Mouse (Mus musculus): Measurements from ENCODE around the gene Tekt5. TPM values are rescaled to one million over a fixed set of nuclear protein-coding genes. Genes with fewer than 3 reads are reported as not detected.

Tekt5 gene
- polyA plus RNA-seq, 1 experiment, result not detected

DNA sequence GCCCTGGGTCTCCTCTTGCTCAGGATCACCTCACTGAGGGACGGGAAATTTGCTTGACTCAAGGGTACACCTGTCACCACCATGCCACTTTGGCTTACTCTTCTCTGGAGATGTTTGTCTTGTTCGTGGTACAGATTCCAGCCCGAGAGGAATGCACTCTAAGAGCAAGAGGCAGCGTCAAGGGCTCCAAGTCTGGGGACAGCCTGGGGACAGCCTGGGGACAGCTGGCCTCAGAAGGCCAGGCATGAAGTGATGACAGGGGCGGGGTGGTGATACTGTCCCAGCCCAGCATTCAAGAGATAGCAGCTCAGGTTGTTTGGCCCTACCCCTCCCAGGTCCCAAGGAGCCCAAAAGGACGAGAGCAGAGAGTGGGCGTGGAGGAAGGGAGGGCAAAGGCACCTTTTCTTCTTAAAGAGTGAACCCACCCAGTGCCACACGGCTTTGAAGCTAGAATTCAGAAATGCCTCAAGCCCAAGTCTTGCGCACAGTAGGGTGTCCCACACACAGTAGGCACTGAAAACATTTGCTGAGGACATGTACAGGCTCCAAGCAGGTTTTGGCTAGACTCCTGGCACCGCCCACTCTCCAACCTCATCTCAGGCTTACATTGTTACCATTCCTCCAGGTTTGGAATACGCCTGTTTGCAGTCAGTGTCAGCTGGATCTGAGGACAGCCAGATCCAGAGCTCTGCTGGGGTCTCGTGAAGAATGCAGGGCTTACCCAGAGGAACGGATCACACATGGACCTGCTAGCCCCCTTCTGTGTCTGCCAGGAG, 57.7 kb downstream of the Tekt5 start:
- Histone ChIP-seq H3K27ac (ENCODE audit: control insufficient read depth, insufficient read depth, low read depth, low read length, poor library complexity) (no peak overlapping the region), H3K4me1 (ENCODE audit: control insufficient read depth, insufficient read depth, low read length) (no peaks in the 10 kb centered on the region), H3K4me3 (replicated peaks; ENCODE audit: control insufficient read depth, low read depth, low read length) (no peak overlapping the region)
- TF ChIP-seq POLR2A (IDR thresholded peaks at IDR 0.05; ENCODE audit: borderline replicate concordance, control insufficient read depth, low read depth, low read length) (no peak), CTCF (IDR thresholded peaks at IDR 0.05; ENCODE audit: control insufficient read depth, insufficient read depth, low read length) (no peak)
- WGBS, result 84% methylated on average over 13 of the region's 13 CpGs

DNA sequence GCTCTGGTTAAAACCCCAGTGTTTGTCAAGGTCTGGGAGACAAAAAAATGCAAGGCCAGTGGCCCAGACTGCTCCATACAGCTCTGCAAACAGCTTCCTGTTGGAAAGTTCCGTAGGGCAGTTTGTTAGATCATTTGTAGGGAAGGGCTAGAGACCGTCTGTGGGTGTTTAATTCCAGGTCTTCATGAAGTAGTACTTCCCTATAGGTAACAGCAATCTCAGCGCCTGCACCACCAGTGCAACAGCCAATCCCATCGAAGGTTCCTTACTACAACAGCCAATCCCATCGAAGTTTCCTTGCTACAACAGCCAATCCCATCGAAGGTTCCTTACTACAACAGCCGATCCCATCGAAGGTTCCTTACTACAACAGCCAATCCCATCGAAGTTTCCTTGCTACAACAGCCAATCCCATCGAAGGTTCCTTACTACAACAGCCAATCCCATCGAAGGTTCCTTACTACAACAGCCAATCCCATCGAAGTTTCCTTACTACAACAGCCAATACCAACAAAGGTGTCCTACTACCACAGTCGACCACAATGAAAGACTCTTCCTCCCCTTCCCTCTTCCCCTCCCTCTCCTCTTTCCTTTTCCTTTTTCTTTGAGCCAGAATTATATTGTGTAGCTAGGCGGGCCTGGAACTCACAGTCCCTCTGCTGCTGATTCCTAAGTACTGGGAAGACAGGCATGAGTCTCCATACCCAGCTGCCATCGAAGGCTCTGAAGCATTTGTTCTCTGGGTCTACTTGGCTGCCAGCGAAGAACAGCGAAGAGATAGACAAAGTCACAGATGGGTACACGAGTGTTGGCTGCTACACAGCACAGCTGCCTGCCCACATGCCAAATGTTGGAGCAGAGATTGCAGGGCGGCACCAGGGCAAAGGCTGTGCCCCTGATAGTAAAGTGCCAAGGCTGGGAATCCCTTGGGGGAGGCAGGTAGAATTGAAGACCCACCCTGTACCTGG, 58.6 kb downstream of the Tekt5 start:
- WGBS, result 81% methylated on average over 19 of the region's 19 CpGs

DNA sequence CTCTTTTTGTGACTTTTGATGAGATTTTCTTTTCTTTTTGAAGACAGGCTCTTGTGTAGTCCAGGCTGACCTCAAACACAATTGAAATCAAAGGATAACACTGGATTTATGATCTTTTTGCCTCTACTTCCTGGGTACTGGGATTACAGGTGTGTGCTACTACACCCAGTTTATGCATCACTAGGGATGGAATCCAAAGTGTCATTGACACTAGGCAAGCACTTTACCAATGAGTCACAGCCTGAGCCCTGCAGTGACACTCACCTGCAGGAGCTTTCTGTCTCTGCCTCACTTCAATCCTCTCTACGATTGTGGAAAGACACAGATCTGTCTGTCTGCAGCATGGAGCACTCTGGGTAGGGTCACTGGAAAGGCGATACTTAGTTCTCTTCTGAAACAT, 59.3 kb downstream of the Tekt5 start:
- 75% methylated on average over 2 of the region's 2 CpGs for WGBS
- no peak overlapping the region for H3K27ac ChIP-seq (ENCODE audit: control insufficient read depth, insufficient read depth, low read depth, low read length, poor library complexity)
- no peak overlapping the region for H3K4me3 ChIP-seq (replicated peaks; ENCODE audit: control insufficient read depth, low read depth, low read length)
- TF ChIP-seq POLR2A (IDR thresholded peaks at IDR 0.05; ENCODE audit: borderline replicate concordance, control insufficient read depth, low read depth, low read length) (no peak), CTCF (IDR thresholded peaks at IDR 0.05; ENCODE audit: control insufficient read depth, insufficient read depth, low read length) (no peak)
- no peaks in the 10 kb centered on the region for H3K4me1 ChIP-seq (ENCODE audit: control insufficient read depth, insufficient read depth, low read length)

More for the DNA sequence above, 58.6 kb downstream of the Tekt5 start:
- H3K4me3 ChIP-seq (replicated peaks; ENCODE audit: control insufficient read depth, low read depth, low read length), result no peak overlapping the region
- no peaks in the 10 kb centered on the region for H3K4me1 ChIP-seq (ENCODE audit: control insufficient read depth, insufficient read depth, low read length)
- no peak overlapping the region for H3K27ac ChIP-seq (ENCODE audit: control insufficient read depth, insufficient read depth, low read depth, low read length, poor library complexity)
- TF ChIP-seq POLR2A (IDR thresholded peaks at IDR 0.05; ENCODE audit: borderline replicate concordance, control insufficient read depth, low read depth, low read length), result no peak
- no peak for TF ChIP-seq CTCF (IDR thresholded peaks at IDR 0.05; ENCODE audit: control insufficient read depth, insufficient read depth, low read length)

DNA sequence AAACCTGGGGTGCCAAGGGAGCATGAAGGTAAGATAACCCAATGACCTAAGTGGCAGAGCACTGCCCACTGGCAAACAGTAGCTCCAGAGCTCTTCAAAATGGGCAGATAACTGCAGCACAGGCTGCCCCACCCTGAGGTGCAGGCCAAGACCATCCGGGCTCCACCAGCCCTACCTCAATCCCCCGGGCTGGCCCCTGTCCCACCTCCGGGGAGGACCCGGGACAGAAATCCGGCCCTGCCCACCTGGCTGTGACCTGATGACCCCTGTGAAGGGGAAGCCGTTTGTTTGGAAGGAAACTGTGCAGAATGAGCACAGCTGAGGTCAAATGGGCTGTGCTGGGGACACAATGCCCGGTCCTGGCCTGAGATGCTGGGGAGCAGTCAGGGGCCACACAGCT, 62.6 kb downstream of the Tekt5 start:
- Histone ChIP-seq H3K27ac (ENCODE audit: control insufficient read depth, insufficient read depth, low read depth, low read length, poor library complexity) (no peak overlapping the region), H3K4me3 (replicated peaks; ENCODE audit: control insufficient read depth, low read depth, low read length) (no peak overlapping the region), H3K4me1 (ENCODE audit: control insufficient read depth, insufficient read depth, low read length) (no peaks in the 10 kb centered on the region)
- TF ChIP-seq POLR2A (IDR thresholded peaks at IDR 0.05; ENCODE audit: borderline replicate concordance, control insufficient read depth, low read depth, low read length), result no peak
- WGBS, result 53% methylated on average over 7 of the region's 7 CpGs

DNA sequence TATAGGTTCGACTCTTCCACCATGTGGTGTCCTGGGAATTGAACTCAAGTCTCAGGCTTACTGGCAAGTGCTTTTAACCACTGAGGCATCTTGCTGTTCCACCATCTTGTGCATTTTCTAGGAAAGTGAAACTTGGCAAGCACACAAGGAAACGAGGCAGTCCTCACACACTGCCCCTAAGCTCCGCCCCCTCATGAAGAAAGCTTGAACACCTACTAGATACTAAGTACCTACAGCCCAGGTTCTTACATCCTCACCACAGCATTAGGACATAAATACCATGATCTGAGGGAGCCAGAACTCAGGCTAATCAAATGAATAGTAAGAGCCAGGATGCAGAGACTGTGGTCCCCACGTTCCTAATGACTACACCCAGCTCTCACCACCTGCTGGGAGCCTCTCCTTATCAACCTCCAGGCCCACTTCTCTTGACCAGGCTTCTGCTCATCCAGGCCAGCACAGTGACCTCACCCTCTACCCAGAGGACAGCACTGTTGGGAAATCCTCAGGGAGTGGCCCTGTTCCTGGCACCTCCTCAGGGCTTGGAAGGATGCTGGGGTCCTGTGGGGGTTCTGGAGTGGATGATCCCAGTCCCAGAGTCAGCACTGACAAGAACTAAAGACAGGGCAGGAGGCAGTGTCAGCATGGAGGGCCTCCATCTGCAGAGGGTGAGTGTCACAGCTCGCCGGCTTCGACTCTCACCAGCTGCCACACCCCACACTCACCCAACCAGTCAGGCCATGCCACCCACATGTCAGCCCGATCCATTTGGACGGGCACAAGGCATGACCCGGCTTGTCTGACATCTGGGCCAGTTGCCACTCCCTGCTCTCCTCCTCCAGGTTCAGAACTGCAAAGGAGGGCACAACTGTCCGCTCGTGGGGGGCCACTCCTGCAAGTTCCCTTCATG, 64.4 kb downstream of the Tekt5 start:
- Histone ChIP-seq H3K4me3 (replicated peaks; ENCODE audit: control insufficient read depth, low read depth, low read length) (no peak overlapping the region), H3K4me1 (ENCODE audit: control insufficient read depth, insufficient read depth, low read length) (no peaks in the 10 kb centered on the region), H3K27ac (ENCODE audit: control insufficient read depth, insufficient read depth, low read depth, low read length, poor library complexity) (no peak overlapping the region)
- 63% methylated on average over 12 of the region's 12 CpGs for WGBS
- TF ChIP-seq CTCF (IDR thresholded peaks at IDR 0.05; ENCODE audit: control insufficient read depth, insufficient read depth, low read length) (no peak), POLR2A (IDR thresholded peaks at IDR 0.05; ENCODE audit: borderline replicate concordance, control insufficient read depth, low read depth, low read length) (no peak)

DNA sequence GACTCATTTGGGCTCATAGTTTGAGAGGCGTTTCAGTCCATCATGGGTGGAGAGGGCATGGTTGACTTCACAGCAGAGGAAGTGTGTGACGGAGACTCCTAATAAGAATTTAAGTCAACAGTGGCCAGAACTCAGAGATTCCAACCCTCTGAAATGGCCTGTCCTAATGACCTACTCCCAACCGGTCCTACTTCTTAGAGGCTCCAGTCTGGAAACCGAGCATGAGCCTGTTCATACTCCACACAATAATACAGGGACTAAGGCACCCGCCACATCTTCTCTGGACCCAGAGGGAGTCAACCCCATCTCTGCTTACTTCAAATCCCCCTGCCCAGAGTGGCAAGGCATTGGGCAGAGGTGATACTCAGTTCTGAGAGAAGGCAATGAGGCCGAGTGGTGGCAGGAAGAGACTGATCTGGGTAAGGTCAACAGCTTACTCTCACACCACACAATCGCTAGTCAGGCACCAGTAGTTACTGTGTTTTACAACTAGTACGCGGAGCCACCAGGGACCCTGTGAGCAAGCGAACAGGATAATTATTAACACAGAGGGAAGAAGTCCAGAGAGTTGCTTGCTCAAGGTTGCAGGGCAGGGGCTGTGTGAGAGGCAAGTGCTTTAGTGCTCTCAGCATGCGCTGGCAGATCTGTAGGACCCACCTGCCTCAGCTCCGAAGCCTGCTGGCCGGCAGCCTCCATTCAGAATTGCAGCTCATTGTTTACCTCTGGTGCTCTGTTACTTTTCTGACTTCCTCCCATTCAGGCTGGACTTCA, 67.5 kb downstream of the Tekt5 start:
- Histone ChIP-seq H3K27ac (ENCODE audit: control insufficient read depth, insufficient read depth, low read depth, low read length, poor library complexity) (no peak overlapping the region), H3K4me3 (replicated peaks; ENCODE audit: control insufficient read depth, low read depth, low read length) (no peak overlapping the region), H3K4me1 (ENCODE audit: control insufficient read depth, insufficient read depth, low read length) (no peaks in the 10 kb centered on the region; the same call in 1 of the 2 replicates)
- 80% methylated on average over 13 of the region's 13 CpGs for WGBS
- no peak for TF ChIP-seq POLR2A (IDR thresholded peaks at IDR 0.05; ENCODE audit: borderline replicate concordance, control insufficient read depth, low read depth, low read length)
- no peak for TF ChIP-seq CTCF (IDR thresholded peaks at IDR 0.05; ENCODE audit: control insufficient read depth, insufficient read depth, low read length)

DNA sequence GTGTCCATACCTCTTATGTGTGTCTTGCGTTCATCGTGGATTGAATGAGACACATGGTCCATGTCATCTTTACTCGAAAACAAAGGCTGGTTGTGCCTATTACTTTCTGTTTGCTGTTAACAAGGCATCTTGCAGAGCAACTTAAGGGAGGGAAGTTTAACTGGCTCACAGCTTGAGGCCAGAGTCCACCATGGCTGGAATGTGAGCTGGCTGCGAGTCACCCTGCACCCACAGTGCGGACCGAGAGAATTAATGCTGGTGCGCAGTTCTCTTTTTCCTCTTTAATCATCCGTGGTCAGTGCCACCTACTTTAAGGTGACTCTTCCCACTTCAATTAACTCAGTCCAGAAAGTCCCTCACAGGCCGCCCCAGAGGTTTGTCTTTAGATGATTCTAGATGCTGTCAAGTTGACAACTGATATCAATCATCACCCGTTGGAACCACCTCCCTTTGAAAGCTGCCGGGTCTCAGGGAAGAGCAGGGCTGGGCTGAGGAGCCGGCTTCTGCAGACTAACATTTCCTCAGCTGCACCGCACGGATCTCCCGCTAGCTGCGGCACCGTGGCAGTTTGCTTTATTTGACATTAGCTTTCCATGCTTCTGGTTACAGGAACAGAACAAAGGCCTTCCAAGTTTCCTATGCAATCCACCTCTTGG, 75.2 kb downstream of the Tekt5 start:
- H3K4me3 ChIP-seq (replicated peaks; ENCODE audit: control insufficient read depth, low read depth, low read length), result no peak overlapping the region
- WGBS, result 62% methylated on average over 17 of the region's 17 CpGs
- TF ChIP-seq CTCF (IDR thresholded peaks at IDR 0.05; ENCODE audit: control insufficient read depth, insufficient read depth, low read length), result no peak
- no peak for TF ChIP-seq POLR2A (IDR thresholded peaks at IDR 0.05; ENCODE audit: borderline replicate concordance, control insufficient read depth, low read depth, low read length)

More for the DNA sequence above, 75.2 kb downstream of the Tekt5 start:
- H3K4me1 ChIP-seq (ENCODE audit: control insufficient read depth, insufficient read depth, low read length), result no peaks in the 10 kb centered on the region
- H3K27ac ChIP-seq (ENCODE audit: control insufficient read depth, insufficient read depth, low read depth, low read length, poor library complexity), result no peak overlapping the region

All from bone marrow, adult 2 months (tissue).